Mouse (Mus musculus) thymus, adult 2 months (tissue): ENCODE measurements around the gene Kirrel. TPM values are rescaled to one million over a fixed set of nuclear protein-coding genes. Genes with fewer than 3 reads are reported as not detected.

Experiments used
- DNase-seq: peaks from one replicate; pipeline ENCODE4 v3.0.0; 2021
- H3K27ac ChIP-seq: fragments of 200-500 bp; 2 replicates; pipeline ENCODE4 v1.5.1; 2012; ENCODE audit warnings: low read length, control low read depth; ENCODE audit not compliant: control insufficient read depth, insufficient read depth
- H3K27me3 ChIP-seq: fragments of 200-500 bp; 2 replicates; pipeline ENCODE4 v1.6.1; 2012; ENCODE audit warnings: mild to moderate bottlenecking, low read length, moderate library complexity, mixed read lengths; ENCODE audit not compliant: control insufficient read depth, insufficient read depth
- H3K36me3 ChIP-seq: fragments of 200-500 bp; 2 replicates; pipeline ENCODE4 v1.6.1; 2012; ENCODE audit warnings: mild to moderate bottlenecking, low read length, moderate library complexity; ENCODE audit not compliant: control insufficient read depth, insufficient read depth
- H3K4me1 ChIP-seq: fragments of 200-500 bp; replicated peaks from 2 replicates; pipeline ENCODE4 v1.6.1; 2012; ENCODE audit warnings: low read length; ENCODE audit not compliant: control insufficient read depth, insufficient read depth
- H3K4me3 ChIP-seq: fragments of 200-500 bp; 2 replicates; pipeline ENCODE4 v1.5.1; 2012; ENCODE audit warnings: mild to moderate bottlenecking, low read length, control low read depth, moderate library complexity; ENCODE audit not compliant: control insufficient read depth, insufficient read depth
- CTCF ChIP-seq: fragments of 200-500 bp; IDR thresholded peaks from 2 replicates; pipeline ENCODE4 v1.5.1; 2012; ENCODE audit warnings: mild to moderate bottlenecking, control low read depth, low read length, moderate library complexity, borderline replicate concordance; ENCODE audit not compliant: control insufficient read depth, poor library complexity, insufficient read depth; ENCODE audit errors: extremely low read depth
- POLR2A ChIP-seq: fragments of 200-500 bp; IDR thresholded peaks from 2 replicates; pipeline ENCODE4 v1.6.1; 2012; ENCODE audit warnings: mild to moderate bottlenecking, low read length, control low read depth, moderate library complexity; ENCODE audit not compliant: control insufficient read depth, poor library complexity, insufficient read depth; ENCODE audit errors: extremely low read depth
- WGBS: fragments of 180-500 bp; shearing (Covaris S2); methylation state at CpG from one replicate; pipeline ENCODE4 v1.1.7; 2018; 5-methylcytosine and 5-hydroxymethylcytosine counted together
- polyA plus RNA-seq: library from polyadenylated mRNA; depleted of rRNA; stranded (reverse); fragments of >200 nt; gene quantifications from 2 replicates; pipeline ENCODE4 v1.2.3, GENCODE M21; 2012

Kirrel gene
- polyA plus RNA-seq, 1 experiment: 2.9 TPM

- Histone ChIP-seq H3K36me3 (no peaks in the 10 kb centered on the region), H3K4me3 (no peak overlapping the region), H3K4me1 (no peaks in the 10 kb centered on the region), H3K27ac (no peak overlapping the region), H3K27me3 (no peaks in the 10 kb centered on the region)
- no peak for TF ChIP-seq CTCF
- TF ChIP-seq POLR2A: no peak
- DNase-seq: no peak
- 75% methylated on average over 6 of the region's 6 CpGs for WGBS
These were observed 22.1 kb upstream of the Kirrel start for GRCm38 (mm10) chr3:87196637-87197036.

GRCm38 (mm10) chr3:87195041-87195440 lies 20.5 kb upstream of the Kirrel start:
- WGBS: 97% methylated on average over 4 of the region's 4 CpGs
- H3K36me3 ChIP-seq: no peaks in the 10 kb centered on the region
- no peaks in the 10 kb centered on the region for H3K4me1 ChIP-seq
- TF ChIP-seq CTCF (no peak), POLR2A (no peak)
- no peak for DNase-seq
- H3K4me3 ChIP-seq: no peak overlapping the region
- H3K27me3 ChIP-seq: no peaks in the 10 kb centered on the region
- no peak overlapping the region for H3K27ac ChIP-seq

DNA sequence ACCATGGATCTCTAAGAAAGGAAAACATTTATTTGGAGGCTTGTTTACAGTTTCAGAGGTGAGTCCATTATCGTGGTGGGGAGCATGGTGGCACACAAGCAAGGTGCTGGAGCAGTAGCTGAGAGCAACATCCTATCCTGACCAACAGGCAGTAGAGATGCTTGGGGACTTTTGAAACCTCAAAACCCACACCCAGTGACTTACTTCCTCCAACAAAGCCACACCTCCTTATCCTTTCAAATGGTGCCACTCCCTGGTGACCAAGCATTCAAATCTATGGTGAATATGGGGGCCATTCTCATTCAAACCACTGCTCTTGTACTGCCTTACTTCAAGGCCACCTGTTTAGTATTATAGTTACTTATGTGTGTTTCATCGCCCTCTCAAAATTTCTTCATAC lies 20.0 kb upstream of the Kirrel start:
- Histone ChIP-seq H3K4me3 (no peak overlapping the region), H3K27ac (no peak overlapping the region), H3K27me3 (no peaks in the 10 kb centered on the region), H3K4me1 (no peaks in the 10 kb centered on the region), H3K36me3 (no peaks in the 10 kb centered on the region)
- TF ChIP-seq CTCF (no peak), POLR2A (no peak)
- WGBS: 78% methylated on average over 2 of the region's 2 CpGs
- DNase-seq: no peak

DNA sequence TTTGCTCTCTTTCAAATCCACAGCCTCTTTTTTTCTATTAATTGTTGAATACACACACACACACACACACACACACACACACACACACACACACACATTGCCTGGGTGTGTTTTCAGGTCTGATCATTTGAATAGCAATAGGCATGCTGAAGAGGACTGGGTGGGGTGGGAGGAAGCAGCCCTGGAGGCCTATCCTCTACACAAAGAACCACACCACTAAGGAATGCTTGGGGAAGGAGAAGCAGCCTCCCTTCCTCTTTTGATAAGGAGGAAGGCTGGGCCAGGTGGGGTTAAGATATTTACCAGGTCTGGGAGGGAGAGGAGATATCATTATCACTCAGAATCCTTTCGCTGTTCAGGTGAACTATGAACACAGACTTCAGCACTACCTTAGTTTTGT lies 19.2 kb upstream of the Kirrel start:
- H3K4me3 ChIP-seq: no peak overlapping the region
- H3K4me1 ChIP-seq: no peaks in the 10 kb centered on the region
- 97% methylated on average over 1 of the region's 1 CpGs for WGBS
- H3K27ac ChIP-seq: no peak overlapping the region
- TF ChIP-seq CTCF (no peak), POLR2A (no peak)
- no peaks in the 10 kb centered on the region for H3K36me3 ChIP-seq
- no peak for DNase-seq
- no peaks in the 10 kb centered on the region for H3K27me3 ChIP-seq

GRCm38 (mm10) chr3:87193352-87193751 lies 18.8 kb upstream of the Kirrel start:
- H3K36me3 ChIP-seq: no peaks in the 10 kb centered on the region
- 67% methylated on average over 6 of the region's 6 CpGs for WGBS
- TF ChIP-seq CTCF: no peak
- TF ChIP-seq POLR2A: no peak
- H3K4me1 ChIP-seq: no peaks in the 10 kb centered on the region
- no peak overlapping the region for H3K4me3 ChIP-seq
- H3K27ac ChIP-seq: no peak overlapping the region
- no peak for DNase-seq
- H3K27me3 ChIP-seq: no peaks in the 10 kb centered on the region

- Histone ChIP-seq H3K4me3 (no peak overlapping the region), H3K36me3 (no peaks in the 10 kb centered on the region), H3K4me1 (no peaks in the 10 kb centered on the region; the same call in 1 of the 2 replicates), H3K27ac (no peak overlapping the region), H3K27me3 (peaks cover 15% of the 10 kb centered on the region)
- 87% methylated on average over 4 of the region's 4 CpGs for WGBS
- DNase-seq: no peak
- no peak for TF ChIP-seq POLR2A
- no peak for TF ChIP-seq CTCF
These were observed 2.1 kb upstream of the Kirrel start for GRCm38 (mm10) chr3:87176687-87177086.

DNA sequence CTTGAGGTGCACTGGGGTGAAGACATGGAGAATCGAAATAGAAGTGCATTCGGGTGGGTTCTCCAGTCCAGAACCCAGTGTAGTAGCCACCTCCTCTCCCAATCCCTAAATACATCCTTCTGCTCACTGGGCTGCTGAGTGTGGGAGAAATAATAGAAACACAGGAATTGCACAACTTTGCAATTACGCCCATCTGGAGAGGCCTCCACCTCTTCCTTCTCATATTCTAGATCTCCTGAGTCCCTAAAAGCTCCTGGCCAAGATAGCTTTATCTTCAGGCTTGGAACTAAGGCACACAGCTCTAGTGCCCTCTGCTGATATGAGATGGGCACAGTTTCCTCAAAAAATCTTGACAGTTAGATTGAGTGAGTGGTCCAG lies 880 bp upstream of the Kirrel start:
- peaks cover 15% of the 10 kb centered on the region for H3K27me3 ChIP-seq
- no peak for TF ChIP-seq POLR2A
- H3K4me1 ChIP-seq: no peaks in the 10 kb centered on the region; the same call in 1 of the 2 replicates
- 45% methylated on average over 3 of the region's 3 CpGs for WGBS
- no peaks in the 10 kb centered on the region for H3K36me3 ChIP-seq
- DNase-seq: no peak
- no peak overlapping the region for H3K4me3 ChIP-seq
- no peak overlapping the region for H3K27ac ChIP-seq
